Mouse (Mus musculus) spleen, adult 2 months (tissue): ENCODE results near the gene Olfr681.

Experiments
- CTCF ChIP-seq: fragments of 200-500 bp; IDR thresholded peaks from 2 replicates; pipeline ENCODE4 v1.5.1; 2011; ENCODE audit warnings: mild to moderate bottlenecking, inconsistent platforms; ENCODE audit not compliant: insufficient read depth, insufficient read length, insufficient replicate concordance; ENCODE audit errors: extremely low read depth
- POLR2A ChIP-seq: fragments of 200-500 bp; IDR thresholded peaks from 2 replicates; pipeline ENCODE4 v1.6.1; 2011; ENCODE audit warnings: low read depth, low read length, inconsistent platforms

DNA sequence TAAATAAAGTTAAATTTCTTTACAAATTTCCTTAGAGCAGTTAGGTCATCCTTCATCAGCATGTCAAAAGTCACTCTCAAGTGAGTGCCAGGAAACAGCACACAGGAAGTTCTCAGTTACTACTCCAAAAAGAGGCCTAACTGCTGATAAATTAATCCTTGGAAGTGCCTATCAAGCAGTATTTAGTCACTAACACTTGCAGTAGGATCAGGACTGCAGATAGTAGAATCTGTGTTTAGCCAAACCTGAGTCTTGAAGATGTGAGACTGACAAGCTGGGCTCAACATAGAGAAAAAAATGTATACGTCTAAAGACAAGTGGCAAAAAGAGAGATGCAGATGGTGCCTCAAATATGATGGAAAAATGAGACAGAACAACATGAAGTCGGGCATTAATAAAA, 24.6 kb downstream of the Olfr681 start:
- TF ChIP-seq POLR2A: no peak
- TF ChIP-seq CTCF: no peak
